Mouse (Mus musculus) common myeloid progenitor, adult 5-6 weeks (primary cell): ENCODE results near the gene Mt1. TPM values are rescaled to one million over a fixed set of nuclear protein-coding genes. Genes with fewer than 3 reads are reported as not detected.

Experiments
- ATAC-seq: replicated peaks from 2 replicates; pipeline ENCODE4 v1.8.0; 2016; ENCODE audit warnings: low read depth, mild to moderate bottlenecking, moderate TSS enrichment, inconsistent platforms; ENCODE audit not compliant: poor library complexity, severe bottlenecking
- total RNA-seq: library from RNA; stranded (forward); fragments of 200-1000, 187-1606 nt; gene quantifications from 2 replicates; pipeline ENCODE4 v1.2.3, GENCODE M21; 2017

Mt1 gene
- total RNA-seq, 1 experiment from 2014 or later = 115 TPM

DNA sequence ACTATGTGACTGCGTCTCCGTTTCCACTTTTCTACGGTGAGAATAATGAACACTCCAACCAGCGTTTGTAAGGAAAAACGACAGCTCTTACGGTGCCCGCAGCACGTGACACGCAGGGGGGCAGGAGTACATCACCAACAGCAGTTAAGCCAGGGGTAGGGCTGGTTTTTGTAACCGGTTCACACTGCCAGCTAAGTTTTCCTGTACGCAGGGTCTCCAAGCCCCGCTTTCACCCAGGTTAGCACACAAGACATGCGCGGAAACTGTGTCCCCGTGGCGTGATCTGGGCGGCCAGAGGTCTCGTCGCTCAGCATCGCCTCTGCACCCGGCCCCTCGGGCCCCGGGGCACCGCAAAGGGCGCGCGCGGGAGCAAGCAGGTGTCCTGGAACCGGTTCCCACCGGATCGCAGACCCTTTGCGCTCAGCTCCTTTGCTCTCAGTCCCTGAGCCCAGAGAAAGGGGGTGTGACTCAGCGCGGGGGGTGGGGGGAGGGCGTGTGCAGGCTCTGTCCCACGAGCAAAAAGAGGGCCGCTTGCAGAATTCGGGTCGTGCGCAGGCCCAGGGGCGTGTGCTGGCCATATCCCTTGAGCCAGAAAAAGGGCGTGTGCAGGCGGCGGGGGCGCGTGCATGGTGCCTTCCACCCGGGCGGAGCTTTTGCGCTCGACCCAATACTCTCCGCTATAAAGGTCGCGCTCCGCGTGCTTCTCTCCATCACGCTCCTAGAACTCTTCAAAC is 6.6 kb upstream of the Mt1 start, which contains the start of gene Mt2:
TSS of gene Mt2 (plus strand) at position 590 of the 734 bp plus-strand sequence.
- ATAC-seq = peak; percentile 62

DNA sequence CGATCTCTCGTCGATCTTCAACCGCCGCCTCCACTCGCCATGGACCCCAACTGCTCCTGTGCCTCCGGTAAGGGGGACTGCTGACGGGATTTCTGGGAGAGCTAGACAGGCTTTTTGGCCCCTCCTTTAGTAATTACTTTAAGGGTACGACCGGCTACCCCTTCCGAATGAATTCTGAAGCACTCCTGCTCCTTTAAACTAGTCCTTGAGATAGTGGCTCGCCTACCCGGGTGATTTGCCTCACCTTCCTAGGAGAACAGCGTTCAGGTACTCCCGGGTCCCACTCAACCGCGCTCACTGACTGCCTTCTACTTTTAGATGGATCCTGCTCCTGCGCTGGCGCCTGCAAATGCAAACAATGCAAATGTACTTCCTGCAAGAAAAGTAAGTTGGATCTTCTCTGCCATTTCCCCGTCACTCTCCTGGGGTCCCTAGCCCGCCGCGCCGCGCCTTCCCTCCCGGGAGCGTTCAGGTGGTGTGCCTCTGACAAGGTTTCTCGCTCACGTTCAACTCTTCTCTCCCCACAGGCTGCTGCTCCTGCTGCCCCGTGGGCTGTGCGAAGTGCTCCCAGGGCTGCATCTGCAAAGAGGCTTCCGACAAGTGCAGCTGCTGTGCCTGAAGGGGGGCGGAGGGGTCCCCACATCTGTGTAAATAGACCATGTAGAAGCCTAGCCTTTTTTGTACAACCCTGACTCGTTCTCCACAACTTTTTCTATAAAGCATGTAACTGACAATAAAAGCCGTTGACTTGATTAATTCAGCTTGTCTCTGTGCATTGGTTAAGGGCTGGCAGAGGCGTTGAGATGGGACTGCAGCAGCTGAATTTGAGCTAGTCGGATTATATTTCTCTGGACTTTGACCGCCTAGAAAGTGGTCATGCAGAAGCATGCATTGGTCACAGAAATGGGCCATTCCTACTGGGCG is 5.8 kb upstream of the Mt1 start:
- peak; percentile 11; the same call in 1 of the 2 replicates for ATAC-seq

DNA sequence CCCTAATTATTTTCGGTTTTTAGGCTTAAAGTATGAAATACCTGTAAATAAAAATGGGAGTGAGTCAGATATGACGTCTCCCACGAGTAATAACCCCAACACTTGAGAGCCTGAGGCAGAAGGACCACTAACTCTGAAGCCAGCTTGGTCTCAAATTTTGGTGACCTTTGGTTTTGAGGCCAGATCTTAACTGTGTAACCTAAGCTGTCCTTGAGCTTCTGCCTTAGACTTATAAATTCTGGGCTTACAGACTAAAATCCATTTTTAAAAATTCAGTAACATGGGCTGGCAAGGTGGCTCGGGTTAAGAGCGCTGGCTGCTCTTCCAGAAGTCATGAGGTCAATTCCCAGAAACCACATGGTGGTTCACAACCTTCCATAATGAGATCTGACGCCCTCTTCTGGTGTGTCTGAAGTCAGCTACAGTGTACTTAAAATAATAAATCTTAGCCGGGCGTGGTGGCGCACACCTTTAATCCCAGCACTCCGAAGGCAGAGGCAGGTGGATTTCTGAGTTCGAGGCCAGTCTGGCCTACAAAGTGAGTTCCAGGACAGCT is 5.0 kb upstream of the Mt1 start:
- ATAC-seq = no peak

DNA sequence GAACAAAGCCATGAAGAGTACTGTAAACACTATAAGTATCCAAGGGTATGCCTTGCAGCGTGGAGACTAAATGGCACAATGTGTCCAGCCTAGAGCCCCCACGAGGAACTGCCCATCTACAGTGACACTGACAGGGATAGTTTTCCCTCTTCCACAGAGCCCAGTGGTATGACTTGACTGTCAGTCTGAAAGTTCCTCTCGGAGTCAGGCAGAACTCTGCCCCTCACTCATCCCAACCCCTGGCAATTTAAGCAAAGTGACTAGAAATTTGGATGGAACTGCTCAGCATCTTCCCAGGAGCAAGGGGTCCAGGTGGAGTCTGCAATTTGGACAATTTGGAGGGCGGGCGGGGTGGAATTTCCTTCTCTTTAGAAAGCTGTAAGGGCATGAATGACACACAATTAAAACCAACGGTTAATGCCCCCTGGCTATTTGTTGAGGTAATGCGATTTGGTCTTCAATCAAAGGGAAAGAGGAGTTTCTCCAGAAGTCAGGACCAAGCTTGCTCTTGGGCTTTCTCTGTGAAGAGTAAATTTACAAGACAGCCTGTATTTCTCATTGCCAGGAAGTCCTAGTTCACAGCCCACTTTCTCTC is 4.2 kb upstream of the Mt1 start:
- ATAC-seq = no peak

DNA sequence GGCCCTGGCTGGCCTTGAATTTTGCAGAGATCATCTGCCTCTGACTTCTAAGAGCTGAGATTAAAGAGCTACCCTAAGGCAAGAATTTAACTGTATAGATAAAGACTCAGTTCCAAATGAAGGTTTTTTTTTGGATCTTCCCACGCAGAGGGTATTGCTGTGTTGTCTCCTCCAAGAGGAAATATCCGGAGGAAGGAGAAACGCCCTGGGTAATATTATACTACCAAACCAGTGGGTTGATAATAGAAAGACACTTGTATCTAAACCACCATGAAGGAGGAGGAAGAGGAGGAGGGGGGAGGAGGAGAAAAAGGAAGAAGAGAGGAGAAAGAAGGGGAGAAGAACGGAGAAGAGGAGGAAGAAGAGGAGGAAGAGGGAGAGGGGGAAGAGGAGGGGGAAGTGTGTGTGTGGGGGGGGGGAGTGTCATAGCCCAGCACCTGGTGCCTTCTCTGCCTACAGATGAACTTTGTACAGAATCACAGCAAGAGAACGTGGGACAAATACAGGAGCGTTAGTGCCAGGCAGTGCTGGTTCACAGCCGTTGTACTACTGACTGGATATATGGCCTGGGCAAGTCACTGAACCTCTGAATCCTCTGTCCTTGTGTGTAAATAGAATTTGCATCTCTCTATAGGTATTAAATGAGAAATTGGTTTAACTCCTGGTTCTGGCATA is 1.0 kb upstream of the Mt1 start:
- no peak for ATAC-seq

DNA sequence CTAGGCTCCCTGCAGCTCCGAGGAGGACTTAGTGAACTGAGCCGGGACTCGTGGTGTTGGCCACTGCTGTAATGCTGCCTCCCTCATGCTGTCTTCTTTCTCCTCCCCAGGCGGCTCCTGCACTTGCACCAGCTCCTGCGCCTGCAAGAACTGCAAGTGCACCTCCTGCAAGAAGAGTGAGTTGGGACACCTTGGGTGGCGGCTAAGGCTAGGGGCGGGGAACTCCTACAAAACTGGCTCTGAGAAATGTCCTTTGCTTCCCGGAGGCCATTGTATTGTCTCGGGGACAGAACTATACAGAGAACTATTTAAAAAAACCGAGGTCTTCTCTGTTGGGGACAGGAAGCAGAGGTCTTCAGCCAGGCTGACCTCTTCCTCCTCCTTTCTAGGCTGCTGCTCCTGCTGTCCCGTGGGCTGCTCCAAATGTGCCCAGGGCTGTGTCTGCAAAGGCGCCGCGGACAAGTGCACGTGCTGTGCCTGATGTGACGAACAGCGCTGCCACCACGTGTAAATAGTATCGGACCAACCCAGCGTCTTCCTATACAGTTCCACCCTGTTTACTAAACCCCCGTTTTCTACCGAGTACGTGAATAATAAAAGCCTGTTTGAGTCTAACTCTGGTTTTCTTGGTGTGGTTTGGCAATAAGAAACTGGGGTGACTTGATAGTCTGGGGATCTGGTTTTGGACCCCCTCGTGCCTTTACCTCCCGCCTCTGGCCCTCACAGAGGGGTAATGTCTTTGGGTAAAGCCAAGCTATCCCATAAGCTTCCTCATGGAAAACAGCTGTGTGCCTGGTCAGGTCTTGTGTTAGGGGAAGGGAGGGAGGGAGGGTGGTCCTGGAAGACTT is 1.1 kb downstream of the Mt1 start:
- ATAC-seq = peak; percentile 16

DNA sequence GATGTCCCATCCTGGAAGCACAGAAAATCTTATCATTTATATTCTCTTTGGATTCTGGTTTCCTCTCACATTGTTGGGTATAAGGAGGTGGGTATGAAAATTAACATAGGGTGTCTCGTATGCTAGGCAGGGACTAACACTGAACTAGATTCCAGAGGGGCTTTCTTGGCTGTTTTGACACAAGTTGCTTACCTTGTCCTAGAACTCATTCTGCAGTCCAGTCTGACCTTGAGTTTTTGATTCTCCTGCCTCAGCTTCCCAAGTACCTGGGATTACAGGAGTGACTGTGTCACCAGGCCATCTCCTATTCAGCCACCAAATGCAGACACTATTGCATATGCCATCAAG is 1.7 kb downstream of the Mt1 start:
- ATAC-seq = no peak

DNA sequence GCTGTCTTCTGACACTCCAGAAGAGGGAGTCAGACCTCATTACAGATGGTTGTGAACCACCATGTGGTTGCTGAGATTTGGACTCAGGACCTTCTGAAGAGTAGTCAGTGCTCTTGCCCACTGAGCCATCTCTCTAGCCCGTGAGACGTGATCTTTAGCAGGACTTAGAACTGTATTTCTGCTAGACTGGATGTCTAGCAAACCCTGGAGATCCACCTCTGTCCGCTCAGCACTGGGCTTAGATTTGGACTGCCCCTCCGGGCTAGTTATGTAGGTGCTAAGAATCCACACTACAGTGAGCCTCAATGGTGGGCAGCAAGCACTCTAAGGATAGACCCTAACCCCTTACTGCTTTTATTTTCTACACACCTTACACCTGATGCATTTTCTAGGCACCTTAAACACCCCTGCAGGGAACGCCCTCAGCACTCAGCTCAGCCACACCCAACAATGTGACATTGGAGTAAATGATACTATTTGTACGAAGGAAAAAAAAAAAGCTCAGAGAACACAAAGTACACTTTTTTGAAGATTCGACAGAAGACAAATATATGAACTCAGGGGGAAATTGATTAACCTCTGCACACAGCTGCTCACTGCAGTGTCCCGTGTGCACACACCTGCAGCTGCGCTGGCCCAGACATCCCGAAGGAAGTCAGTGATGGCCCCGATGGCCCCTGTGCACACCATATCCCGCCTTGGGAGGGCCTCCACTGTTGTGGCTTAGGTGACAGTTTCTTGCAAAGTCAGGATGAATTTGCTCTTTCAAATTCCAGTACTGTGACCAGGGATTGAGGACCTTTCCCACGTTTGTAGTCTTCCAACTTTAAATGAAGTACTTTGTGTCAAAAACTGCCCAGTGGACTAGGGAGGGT is 3.4 kb downstream of the Mt1 start:
- no peak for ATAC-seq

DNA sequence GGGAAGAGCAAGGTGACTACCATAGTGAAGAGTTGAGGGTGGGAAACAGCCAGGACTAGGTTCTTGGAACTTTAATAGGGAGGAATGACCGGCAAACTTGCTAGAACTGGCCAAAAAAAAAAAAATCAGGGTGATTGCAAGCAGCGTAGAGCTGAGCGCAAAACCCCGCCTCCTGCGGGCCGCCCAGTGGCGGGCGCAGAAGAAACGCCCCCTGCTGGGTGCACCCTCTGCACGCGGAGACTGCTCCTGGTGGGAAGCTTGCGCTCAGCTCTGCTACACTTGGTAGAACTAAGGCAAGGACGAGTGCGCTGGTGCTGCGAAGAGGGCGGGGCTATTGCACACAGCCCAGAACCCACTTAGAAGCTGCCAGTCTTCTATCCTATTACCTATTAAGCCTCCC is 4.2 kb downstream of the Mt1 start:
- ATAC-seq = peak; percentile 64

DNA sequence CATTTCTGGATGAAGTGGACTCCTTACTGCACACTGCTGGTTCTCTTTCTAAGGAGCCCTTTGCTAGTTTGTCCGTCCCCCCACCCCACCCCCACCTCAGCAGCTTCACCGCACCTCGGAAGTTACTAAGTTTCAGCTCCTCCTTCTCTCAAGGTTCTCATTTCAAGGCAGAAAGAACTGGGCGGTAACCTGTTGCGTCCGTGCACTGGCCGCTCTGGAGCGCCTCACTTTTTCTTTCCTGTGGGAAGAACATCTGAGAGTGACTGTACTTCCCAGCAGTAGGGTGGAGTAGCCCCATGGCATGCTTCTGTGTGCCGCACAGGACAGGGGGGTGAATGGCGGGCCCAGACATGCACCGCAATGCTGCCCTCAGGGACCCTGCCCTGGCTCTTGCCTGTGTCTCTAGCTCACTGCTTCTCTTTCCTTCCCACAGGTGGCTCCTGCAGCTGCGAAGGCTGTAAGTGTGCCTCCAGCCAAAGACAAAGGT is 5.5 kb downstream of the Mt1 start:
- ATAC-seq = no peak

DNA sequence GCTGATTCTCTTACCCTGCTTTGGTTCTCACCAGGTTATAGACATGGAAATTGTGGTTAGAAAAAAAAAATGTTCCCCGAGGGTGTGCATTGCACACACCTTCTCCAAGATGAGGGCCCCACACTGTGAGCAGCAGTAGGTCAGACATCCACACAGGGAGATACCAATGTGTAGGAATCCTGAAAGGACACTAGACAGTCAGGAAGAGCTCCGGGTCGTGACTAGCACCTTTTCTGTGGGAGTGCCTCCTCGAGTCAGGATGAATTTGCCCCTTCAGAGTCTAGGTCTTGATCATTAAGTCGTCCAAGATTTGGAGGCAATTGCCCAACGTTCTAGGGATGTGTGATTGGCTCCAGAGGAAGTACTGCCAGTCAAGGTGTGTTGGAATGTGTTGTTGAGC is 6.9 kb downstream of the Mt1 start:
- ATAC-seq = no peak

DNA sequence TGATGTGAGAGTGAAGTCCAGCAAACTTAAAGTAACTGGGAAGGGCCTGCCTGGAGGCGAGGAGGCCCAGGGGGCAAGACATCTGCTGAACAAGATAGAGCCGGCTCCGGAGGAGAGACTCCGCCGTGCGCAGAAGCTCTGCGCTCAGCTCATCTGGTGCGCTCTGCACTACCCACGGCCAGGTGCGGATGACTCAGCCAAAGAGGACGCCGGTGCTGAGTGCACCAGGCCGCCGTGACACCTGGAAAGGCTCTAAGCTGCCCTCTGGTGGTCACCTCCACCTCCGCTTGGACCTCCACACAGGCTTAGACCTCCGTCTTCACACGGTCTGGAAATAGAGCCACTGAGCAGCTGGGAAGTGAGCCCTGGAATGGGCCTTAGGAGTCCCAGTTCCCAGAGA is 7.7 kb downstream of the Mt1 start:
- peak; percentile 20; the same call in 1 of the 2 replicates for ATAC-seq

DNA sequence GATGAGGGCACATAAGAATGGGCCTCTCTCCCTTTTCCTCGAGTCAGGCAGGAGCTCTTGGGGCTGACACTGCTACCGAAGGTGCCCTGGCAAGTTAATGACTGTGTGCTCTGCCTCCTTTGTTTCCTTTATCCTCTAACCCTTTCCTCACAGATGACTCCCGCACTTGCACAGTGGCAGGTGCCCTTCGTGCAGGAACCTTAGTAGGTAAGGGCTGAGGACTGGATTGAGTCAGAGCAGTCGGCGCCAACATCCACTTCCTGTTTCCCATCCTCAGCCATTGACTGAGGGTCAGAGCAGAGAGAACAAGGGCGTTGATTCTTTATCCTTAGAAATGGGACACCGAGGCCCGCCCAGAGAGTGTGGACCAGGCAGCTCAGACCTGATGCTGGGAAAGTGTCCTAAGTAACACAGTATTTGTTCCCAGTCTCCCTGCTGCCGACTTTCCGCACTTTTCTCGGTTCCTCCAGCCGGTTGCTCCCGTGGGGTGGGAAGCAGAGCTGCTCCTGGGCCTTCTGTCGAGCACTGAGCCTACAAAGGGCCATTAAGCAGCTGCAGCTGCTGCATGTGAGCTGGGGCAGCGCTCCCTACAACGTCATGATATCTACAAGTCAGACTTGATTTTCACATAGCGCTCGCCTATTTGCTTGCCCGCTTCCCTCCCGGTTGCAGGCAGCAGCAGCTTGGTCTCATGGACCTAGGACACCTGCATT is 8.6 kb downstream of the Mt1 start:
- ATAC-seq = peak; percentile 11; the same call in 1 of the 2 replicates

DNA sequence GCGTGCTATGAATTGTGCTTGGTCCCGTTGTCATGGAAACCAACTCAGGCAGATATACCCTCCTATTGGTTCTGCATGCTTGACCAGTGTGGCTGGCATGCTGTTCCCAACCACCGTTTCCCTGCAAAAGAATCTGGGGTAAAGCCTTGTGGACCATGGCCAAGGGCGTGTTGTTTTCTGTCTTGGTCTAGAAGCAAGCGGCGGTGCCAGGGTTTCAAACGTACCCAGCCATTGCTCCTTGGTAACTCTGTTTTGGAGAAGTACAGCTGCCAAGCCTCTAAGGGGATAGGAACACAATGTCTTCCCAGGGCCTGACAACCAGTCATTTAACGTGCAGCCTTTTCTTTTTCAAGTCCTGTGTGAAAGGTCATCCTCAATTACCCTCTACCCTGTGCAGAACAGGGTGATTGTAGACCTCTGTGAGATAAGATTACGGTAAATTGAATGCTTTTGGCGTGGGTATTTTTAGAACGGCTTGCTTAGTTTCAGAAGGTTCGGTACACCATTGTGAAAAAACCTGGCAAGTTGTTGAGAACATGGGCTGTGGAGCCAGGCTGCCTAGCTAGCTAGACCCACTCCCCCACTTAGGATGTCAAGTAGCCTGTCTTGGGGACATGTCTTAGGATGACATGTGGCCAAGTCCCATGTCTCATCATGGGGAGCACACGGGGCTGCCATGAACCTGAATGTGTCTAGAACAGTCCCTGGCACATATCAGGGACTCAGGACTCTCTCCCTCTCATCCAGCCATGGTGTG is 10.6 kb downstream of the Mt1 start:
- no peak for ATAC-seq

DNA sequence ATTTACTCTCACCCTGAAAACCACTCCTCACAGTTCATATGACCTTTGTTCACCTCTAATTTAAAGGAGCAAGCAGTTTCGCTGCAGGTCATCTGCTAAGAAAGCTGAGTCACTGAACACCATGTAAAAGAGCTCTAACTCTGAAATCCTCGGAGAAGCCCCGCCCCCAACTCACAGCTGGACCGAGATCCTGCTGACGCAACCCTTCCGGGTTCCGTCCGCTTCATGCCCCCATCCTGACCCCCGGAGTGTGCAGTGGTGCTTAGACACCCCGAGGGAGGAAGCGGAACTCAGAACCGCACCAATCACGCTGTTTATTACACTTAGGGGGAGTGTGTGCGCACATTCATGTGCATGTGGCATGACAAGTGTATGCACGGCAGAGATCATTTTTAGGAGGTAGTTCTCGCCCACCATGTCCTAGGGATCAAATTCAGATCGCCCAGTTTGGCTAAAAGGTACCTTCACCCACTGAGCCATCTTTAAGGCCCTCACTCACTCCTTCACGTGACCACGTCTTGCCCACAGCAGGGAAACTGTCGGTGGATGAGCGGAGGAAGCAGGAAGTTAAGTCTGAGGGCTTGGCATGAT is 12.3 kb downstream of the Mt1 start:
- peak; percentile 92 for ATAC-seq

DNA sequence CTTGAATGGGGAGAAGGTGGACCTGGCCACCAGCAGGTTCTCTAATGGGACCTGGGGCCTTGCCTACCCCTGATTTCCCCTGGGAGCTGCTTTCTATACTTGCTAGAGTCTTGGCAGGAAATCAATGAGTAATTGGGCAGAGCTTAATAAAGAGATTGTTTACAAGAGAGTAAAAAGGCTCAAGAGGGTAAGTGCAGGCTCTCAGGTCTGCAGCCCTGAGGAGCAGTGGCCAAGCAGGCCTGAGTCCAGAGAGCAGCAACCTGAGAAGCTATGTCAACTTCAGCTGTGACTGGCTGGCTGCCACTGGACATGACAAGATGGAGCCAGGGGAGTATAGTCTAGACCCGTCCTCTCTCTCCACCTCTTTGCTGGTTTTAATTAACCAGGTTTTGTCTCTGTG is 14.0 kb downstream of the Mt1 start:
- ATAC-seq = no peak
